Mouse (Mus musculus): Measurements from ENCODE around the gene Ugt1a7c. TPM values are rescaled to one million over a fixed set of nuclear protein-coding genes. Genes with fewer than 3 reads are reported as not detected.

The Ugt1a7c gene
- polyA plus RNA-seq, 1 experiment: 96.6 TPM

DNA sequence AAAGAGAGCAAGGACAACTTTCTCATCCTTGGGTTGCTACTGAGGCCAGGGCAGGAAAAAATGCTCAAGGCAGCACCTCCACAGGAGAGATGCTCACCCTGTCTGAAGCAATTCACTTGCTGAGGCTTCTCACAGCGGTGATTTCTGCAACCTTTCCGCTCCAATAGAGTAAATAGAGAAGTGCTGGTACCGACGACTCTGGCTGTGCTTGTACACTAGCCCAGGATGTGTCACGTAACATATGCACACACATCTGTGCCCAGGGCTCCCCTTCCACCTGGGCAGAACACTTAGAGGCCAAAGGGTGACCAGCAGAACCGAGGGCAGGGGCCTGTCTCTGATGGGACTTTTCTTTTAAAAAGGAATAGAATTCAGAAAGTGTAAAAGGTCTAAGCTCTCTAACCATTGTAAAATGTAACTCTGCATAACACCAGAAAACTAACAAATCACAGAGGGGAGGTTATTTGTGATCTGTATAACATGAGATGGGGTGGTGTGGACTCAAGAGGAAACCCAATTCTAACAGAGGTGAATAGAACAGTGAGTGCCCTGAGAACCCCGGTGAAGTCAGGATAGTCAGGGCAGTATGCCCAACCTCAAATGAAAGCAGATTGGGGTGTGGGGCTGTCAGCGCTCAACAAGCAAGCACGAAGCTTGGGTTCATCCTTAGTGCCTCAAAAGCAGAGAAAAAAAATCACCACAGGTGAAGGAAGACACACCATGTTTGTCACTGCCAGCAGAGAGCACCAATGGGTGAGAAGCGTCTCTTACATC, 165.9 kb downstream of the Ugt1a7c start:
- DNase-seq (ENCODE audit: low spot score): peak; percentile 40

DNA sequence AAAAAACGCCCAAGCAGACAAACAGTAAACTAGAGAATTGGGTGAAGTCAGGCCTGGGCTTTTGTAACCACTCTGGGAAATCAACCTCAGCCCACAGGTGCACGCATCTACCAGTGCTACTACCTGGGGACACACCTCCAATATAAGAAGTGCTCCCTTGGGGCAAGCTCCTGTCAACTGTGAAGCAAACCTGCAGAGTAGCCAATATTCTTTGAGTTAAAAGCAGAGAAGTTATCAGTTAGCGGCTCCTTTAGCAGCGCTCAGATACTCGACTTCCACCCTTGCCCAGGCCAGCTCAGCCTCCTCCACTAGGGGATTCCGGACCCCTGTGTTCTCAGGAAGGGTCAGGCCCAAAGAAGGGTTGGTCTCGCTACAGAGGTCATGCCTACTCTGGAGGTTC, 166.8 kb downstream of the Ugt1a7c start:
- no peak for DNase-seq (ENCODE audit: low spot score)

DNA sequence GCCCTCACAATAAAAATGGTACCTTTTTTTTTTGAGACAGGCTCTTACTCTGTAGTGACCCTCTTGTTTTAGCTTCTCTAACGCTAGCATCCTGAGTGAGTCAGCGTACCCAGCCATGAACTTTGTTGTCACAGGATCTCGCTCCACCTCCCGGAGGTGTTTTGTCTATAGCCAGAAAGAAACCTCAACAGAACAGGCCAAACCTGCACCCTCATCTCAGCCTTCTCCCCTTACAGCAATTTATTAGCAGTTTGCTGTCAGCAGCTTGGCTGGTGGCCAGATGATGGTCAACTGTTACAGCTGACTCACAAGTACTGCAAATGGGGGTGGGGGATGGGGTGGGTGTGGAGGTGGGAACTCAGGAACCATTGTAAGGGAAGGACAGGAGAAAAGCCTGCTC, 167.4 kb downstream of the Ugt1a7c start:
- peak; percentile 94 for DNase-seq (ENCODE audit: low spot score)

DNA sequence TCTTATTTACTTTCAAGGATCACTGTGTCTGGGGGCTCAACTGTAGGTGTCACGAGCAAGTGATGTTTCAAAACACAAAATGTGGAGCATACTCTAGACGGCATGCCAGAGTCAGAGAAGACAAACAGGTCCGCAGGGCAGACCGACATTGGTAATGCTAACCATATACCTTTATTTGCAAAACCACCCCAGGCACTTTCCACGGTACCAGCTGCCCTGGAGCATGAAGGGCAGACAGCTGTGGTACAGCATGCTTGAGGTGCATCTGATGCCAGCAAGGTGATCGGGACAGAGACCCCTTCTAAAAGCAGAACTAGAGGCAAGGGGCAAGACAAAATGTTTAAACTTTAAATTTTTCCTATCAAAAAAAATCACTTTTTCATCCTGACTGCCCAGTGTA, 168.1 kb downstream of the Ugt1a7c start:
- DNase-seq (ENCODE audit: low spot score): no peak

DNA sequence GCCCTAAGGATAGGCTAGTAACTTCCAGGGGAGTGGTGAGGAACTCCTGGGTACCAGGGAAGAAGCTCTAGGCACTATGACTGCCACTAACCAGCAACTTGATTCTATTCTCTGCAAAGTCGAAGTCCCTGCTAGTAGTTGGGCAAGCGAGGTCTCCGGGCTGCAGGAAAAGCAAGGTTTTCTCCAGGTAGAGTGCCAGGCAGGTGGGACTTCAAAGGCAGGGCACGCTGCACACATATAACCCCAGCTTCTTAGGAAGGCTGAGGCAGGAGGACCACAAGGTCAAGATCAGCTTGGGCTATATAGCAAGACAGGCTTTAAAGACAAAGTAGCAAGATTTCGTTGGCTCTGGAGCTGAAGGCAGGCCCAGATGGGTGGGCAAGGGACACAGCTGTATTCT, 168.9 kb downstream of the Ugt1a7c start:
- no peak for DNase-seq (ENCODE audit: low spot score)

DNA sequence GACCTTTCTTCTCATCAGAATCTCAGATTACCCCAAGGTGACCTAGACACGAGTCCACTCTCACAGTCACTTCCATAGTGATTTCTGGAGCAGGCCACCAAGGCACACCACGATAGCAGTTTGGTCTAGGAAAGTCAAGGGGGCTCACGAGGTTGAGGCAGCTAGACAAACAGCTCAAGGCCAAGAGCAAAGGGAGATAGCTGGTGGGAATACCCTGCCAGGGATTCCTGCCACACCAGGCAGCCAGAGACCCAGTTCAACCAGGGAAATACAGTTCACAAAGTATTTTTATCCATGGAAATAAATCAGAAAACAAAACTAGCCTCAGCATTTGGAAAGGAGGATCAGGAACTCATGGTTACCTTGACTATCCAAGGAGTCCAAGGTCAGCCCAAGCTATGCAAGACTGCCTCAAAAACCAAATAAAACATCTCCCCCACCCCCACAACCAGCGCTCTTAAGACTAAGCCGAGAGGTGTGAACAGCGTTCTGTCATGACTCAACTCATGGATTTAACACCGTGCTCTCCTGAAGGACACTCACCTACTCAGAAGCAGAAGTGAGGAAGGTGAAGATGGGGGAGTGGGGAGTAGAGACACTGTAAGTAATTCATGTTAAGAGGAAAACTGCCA, 169.5 kb downstream of the Ugt1a7c start:
- no peak for DNase-seq (ENCODE audit: low spot score)

DNA sequence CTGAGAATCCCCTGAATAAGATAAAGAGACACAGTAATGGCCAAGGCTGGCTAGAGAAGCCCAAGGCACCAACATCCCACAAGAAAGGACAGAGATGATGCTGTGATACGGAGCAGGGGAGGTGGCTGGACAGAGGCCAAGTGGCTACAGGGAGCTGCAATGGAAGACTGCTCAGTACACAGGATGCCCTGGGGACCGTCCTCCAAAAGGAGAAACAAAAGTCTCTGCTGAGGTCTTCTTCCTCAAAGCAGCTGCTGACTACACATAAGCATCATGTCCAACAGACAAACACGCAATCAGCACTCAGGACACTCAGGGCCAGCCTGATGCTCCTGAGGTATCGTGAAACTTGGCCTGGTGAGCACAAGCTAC, 170.0 kb downstream of the Ugt1a7c start:
- DNase-seq (ENCODE audit: low spot score): peak; percentile 42

DNA sequence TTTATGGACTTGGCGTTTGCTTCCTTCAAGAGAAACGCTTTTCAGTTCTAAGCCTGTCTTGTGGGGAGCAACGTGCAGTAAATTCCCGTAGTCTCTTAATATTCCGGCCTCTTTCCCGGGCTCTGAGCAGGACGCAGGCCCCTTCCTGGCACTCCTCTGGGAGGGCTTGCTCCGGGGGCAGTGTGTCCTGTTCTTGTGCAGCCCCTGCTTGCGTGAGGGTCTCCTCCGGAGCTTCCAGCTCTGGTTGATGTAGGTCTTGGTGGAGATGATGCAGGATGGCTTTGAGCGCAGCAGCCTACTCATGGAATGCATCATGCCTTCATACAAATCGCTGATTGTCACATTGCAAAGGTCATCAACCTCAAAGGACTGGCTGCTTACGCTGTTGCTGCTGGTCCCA, 171.3 kb downstream of the Ugt1a7c start:
- DNase-seq (ENCODE audit: low spot score): peak; percentile 44

DNA sequence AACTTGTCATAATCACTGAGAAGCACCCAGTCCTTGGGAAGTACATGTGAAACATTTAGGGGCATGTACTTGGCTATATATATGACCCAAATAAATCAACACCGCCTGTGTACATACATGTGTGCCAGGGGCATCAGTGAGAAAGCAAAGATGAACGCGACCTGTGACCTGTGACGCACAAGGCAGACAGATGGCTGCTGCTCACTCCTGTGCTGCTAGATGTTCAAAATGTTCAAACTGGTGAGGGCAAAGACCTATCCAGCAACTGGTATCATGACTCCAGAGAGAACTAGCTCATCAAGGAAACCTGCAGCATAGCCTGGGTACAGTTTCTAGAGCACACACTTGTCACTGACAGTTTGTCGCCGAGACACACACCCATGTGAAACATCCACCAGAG, 172.6 kb downstream of the Ugt1a7c start:
- no peak for DNase-seq (ENCODE audit: low spot score)

DNA sequence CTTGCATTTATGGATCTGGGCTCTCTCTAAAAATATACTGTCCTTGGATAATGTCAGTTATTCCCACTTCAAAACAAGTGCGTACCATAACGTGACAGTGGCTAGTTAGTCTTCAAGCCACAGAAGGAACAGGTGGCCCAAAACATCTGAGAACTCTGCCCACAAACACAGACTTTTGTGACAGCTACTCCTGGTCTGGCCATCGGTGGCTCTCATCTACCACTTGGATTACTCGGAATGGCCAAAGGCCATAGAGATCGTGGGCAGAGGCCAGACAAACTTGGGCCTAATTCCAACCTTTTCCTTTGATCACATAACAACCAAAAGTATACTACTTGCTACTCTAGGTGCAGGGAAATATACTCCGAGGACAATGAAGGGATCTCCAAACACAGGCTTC, 173.2 kb downstream of the Ugt1a7c start:
- no peak for DNase-seq (ENCODE audit: low spot score)

Other genes with a start within 250 kb of the Ugt1a7c start
- 22.2 and 22.5 TPM in 2 replicates for gene Dgkd, start 241.8 kb upstream of the Ugt1a7c start, polyA plus RNA-seq (2012; rRNA removed)
- gene Usp40, start 86.5 kb upstream of the Ugt1a7c start, polyA plus RNA-seq (2012; rRNA removed): 19.4 and 23.5 TPM in 2 replicates
- gene Ugt1a10, start 39.7 kb upstream of the Ugt1a7c start, polyA plus RNA-seq (2012; rRNA removed): 0.16 TPM in 1 of 2 replicates, not detected in the other
- not detected in 2 replicates for gene Ugt1a9, start 24.3 kb upstream of the Ugt1a7c start, polyA plus RNA-seq (2012; rRNA removed)
- gene Ugt1a8, start 7.2 kb upstream of the Ugt1a7c start, polyA plus RNA-seq (2012; rRNA removed): not detected in 2 replicates
- gene Ugt1a6b, start 8.2 kb downstream of the Ugt1a7c start, polyA plus RNA-seq (2012; rRNA removed): 30.4 and 31.7 TPM in 2 replicates
- gene Ugt1a6a, start 39.7 kb downstream of the Ugt1a7c start, polyA plus RNA-seq (2012; rRNA removed): 361 and 412 TPM in 2 replicates
- gene Ugt1a5, start 71.0 kb downstream of the Ugt1a7c start, polyA plus RNA-seq (2012; rRNA removed): 2.3 and 5.1 TPM in 2 replicates
- 0.77 and 1.6 TPM in 2 replicates for gene Ugt1a2, start 105.5 kb downstream of the Ugt1a7c start, polyA plus RNA-seq (2012; rRNA removed)
- gene Dnajb3, start 110.7 kb downstream of the Ugt1a7c start, polyA plus RNA-seq (2012; rRNA removed): 1.3 and 1.7 TPM in 2 replicates
- gene Ugt1a1, start 116.9 kb downstream of the Ugt1a7c start, polyA plus RNA-seq (2012; rRNA removed): 9.0 and 11.0 TPM in 2 replicates
- 0.24 and 0.29 TPM in 2 replicates for gene Mroh2a, start 131.9 kb downstream of the Ugt1a7c start, polyA plus RNA-seq (2012; rRNA removed)
- 62.9 and 67.6 TPM in 2 replicates for gene Hjurp, start 182.6 kb downstream of the Ugt1a7c start, polyA plus RNA-seq (2012; rRNA removed)
- not detected in 2 replicates for gene Trpm8, start 182.6 kb downstream of the Ugt1a7c start, polyA plus RNA-seq (2012; rRNA removed)